Mouse (Mus musculus): ENCODE measurements around the gene Rft1. TPM values are rescaled to one million over a fixed set of nuclear protein-coding genes. Genes with fewer than 3 reads are reported as not detected.

Gene Rft1
- 3.9 and 4.1 TPM in 2 replicates for polyA plus RNA-seq (2015; fragmentation: Nextera tagmentation; extraction: Ambion mirVana)

DNA sequence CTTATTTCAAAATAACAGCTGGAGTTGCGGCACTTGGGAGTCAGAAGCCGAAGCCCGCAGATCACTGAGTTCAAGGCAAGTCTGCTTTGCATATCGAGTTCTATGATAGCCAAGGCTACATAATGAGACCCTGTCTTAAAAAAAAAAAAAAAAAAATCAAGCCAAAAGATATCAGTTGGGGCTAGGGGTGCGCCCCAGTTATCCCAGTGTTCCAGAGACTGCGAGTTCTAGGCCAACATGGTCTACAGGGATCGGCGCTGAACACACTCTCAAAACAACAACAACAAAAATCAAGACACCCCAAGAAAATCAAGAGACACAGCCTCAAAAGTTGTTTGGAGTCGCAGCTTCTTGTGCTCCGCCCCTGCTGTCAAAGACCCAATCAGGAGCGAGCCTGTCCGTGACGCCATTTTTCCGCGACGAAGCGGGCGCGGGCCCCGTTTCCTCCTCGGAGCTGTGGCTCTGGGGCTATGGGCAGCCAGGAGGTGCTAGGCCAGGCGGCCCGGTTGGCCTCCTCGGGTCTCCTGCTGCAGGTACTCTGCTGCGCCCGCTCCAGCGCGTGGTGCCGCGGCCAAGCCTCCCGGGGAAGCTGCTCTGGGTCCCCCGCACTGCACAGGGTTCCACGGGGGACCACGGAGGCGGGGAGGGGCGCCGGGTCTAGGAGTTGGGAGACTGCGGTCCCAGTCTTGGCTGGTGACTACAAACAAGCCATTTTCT, at the start of gene Rft1:
Gene Rft1, plus strand, starts transcription at position 418 of the 717 bp plus-strand sequence.
- peak; percentile 93 for ATAC-seq (ENCODE audit: low read depth)
- WGBS (ENCODE audit: insufficient replicate concordance): 2% methylated on average over 38 of the region's 38 CpGs
- Histone ChIP-seq H3K4me3 (ENCODE audit: low read depth, low read length) (peak within 1 kb of the TSS; percentile 96), H3K4me2 (ENCODE audit: low read depth, low read length) (peak within 1 kb of the TSS; percentile 79), H3K27ac (ENCODE audit: low read length) (peak within 1 kb of the TSS; percentile 84), H3K27me3 (ENCODE audit: control insufficient read depth, insufficient read depth, low read depth, low read length) (no peaks in the 10 kb centered on the region), H3K9me3 (replicated peaks; ENCODE audit: control insufficient read depth, low read length) (no peaks in the 10 kb centered on the region), H3K9ac (ENCODE audit: low read depth, low read length) (peak within 1 kb of the TSS; percentile 99), H3K4me1 (ENCODE audit: control insufficient read depth, low read depth, low read length) (peaks cover 9% of the 10 kb centered on the region), H3K36me3 (ENCODE audit: control insufficient read depth, insufficient read depth) (no peaks in the 10 kb centered on the region)

DNA sequence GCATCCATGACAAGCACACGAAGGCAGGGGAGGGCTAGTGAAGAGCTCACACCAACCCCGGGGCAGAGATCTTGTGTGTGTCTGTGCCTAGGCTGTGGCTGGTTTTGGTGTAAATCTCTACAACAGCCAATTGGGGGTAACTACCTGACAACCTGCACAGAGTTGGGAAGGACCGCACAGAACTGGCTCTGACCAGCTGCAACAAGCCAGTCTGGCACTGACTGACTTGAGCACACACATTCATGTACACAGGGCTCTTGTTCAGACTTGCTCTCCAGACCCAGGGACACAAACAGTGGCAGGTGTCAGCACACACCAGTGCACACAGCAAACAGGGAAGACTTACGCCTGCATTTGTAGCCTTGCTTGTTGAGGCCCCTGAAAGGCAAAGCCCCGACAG, 47.3 kb upstream of the Rft1 start:
- no peaks in the 10 kb centered on the region for H3K9me3 ChIP-seq (replicated peaks; ENCODE audit: control insufficient read depth, low read length)
- no peaks in the 10 kb centered on the region; the same call in none of the 2 replicates for H3K4me1 ChIP-seq (ENCODE audit: control insufficient read depth, low read depth, low read length)
- 84% methylated on average over 5 of the region's 5 CpGs for WGBS (ENCODE audit: insufficient replicate concordance)
- H3K27me3 ChIP-seq (ENCODE audit: control insufficient read depth, insufficient read depth, low read depth, low read length): no peaks in the 10 kb centered on the region
- H3K9ac ChIP-seq (ENCODE audit: low read depth, low read length): no peak overlapping the region
- H3K36me3 ChIP-seq (ENCODE audit: control insufficient read depth, insufficient read depth): peaks cover 3% of the 10 kb centered on the region; the same call in 1 of the 2 replicates
- H3K4me2 ChIP-seq (ENCODE audit: low read depth, low read length): no peak overlapping the region
- H3K4me3 ChIP-seq (ENCODE audit: low read depth, low read length): no peak overlapping the region
- no peak for ATAC-seq (ENCODE audit: low read depth)
- H3K27ac ChIP-seq (ENCODE audit: low read length): no peak overlapping the region

DNA sequence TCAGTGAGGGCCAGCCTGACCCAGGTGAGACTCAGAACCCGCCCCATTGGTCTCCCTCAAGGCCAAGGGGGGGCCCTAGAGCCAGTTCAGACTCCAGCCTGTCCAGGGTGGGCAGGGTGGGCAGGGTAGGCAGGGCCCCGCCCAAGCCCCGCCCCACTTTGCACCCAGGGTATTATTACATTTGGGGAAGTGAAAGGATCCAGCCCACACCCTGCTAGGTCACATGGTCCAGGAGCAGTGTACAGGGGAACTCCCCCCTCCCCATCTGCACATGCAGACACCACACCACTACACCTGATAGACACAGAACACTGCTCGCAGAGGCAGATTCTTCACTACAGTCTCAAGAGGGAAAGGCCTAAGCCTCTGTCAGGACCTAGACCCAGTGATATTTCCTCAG, 46.5 kb upstream of the Rft1 start:
- Histone ChIP-seq H3K9me3 (replicated peaks; ENCODE audit: control insufficient read depth, low read length) (no peaks in the 10 kb centered on the region), H3K9ac (ENCODE audit: low read depth, low read length) (no peak overlapping the region), H3K36me3 (ENCODE audit: control insufficient read depth, insufficient read depth) (no peaks in the 10 kb centered on the region; the same call in 1 of the 2 replicates), H3K4me3 (ENCODE audit: low read depth, low read length) (no peak overlapping the region), H3K4me2 (ENCODE audit: low read depth, low read length) (no peak overlapping the region), H3K27me3 (ENCODE audit: control insufficient read depth, insufficient read depth, low read depth, low read length) (no peaks in the 10 kb centered on the region), H3K4me1 (ENCODE audit: control insufficient read depth, low read depth, low read length) (peaks cover 4% of the 10 kb centered on the region), H3K27ac (ENCODE audit: low read length) (no peak overlapping the region)
- WGBS (ENCODE audit: insufficient replicate concordance): 60% methylated on average over 4 of the region's 4 CpGs
- 0 out of 2 replicates have a peak, but pooled peaks have one; percentile 19 for ATAC-seq (ENCODE audit: low read depth)

DNA sequence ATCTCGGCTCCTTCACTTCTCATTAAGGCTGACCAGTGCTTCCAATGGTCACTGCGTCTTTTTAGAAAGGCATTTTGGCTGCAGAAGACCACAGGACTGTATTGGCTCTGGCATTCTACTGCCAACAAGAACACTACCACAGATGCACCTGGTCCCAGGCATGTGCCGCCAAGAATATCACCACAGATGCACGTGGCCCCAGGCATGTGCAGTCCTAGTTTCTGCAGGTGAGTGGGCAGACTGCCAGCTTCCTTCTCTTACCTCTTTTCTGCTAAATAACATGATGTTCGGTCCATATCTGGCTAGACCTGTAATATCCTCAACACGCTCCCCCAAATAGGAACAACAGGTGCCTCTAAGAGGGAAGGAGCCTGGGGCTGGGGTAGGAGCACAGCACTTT, 46.0 kb upstream of the Rft1 start:
- Histone ChIP-seq H3K4me2 (ENCODE audit: low read depth, low read length) (no peak overlapping the region), H3K4me1 (ENCODE audit: control insufficient read depth, low read depth, low read length) (peaks cover 4% of the 10 kb centered on the region), H3K27ac (ENCODE audit: low read length) (no peak overlapping the region), H3K4me3 (ENCODE audit: low read depth, low read length) (no peak overlapping the region), H3K9me3 (replicated peaks; ENCODE audit: control insufficient read depth, low read length) (no peaks in the 10 kb centered on the region), H3K27me3 (ENCODE audit: control insufficient read depth, insufficient read depth, low read depth, low read length) (no peaks in the 10 kb centered on the region), H3K9ac (ENCODE audit: low read depth, low read length) (no peak overlapping the region), H3K36me3 (ENCODE audit: control insufficient read depth, insufficient read depth) (no peaks in the 10 kb centered on the region)
- no peak for ATAC-seq (ENCODE audit: low read depth)
- 75% methylated on average over 6 of the region's 6 CpGs for WGBS (ENCODE audit: insufficient replicate concordance)

- whole genome bisulfite sequencing (ENCODE audit: insufficient replicate concordance): 86% methylated on average over 3 of the region's 3 CpGs
- ATAC-seq (ENCODE audit: low read depth): no peak
- peaks cover 4% of the 10 kb centered on the region for H3K4me1 ChIP-seq (ENCODE audit: control insufficient read depth, low read depth, low read length)
- no peak overlapping the region for H3K4me3 ChIP-seq (ENCODE audit: low read depth, low read length)
- H3K4me2 ChIP-seq (ENCODE audit: low read depth, low read length): no peak overlapping the region
- no peaks in the 10 kb centered on the region for H3K9me3 ChIP-seq (replicated peaks; ENCODE audit: control insufficient read depth, low read length)
- no peaks in the 10 kb centered on the region for H3K27me3 ChIP-seq (ENCODE audit: control insufficient read depth, insufficient read depth, low read depth, low read length)
- no peak overlapping the region for H3K9ac ChIP-seq (ENCODE audit: low read depth, low read length)
- no peaks in the 10 kb centered on the region for H3K36me3 ChIP-seq (ENCODE audit: control insufficient read depth, insufficient read depth)
- H3K27ac ChIP-seq (ENCODE audit: low read length): no peak overlapping the region
Observed at GRCm38 (mm10) chr14:30609499-30609898, 44.7 kb upstream of the Rft1 start.

GRCm38 (mm10) chr14:30610304-30610703, 43.9 kb upstream of the Rft1 start:
- Histone ChIP-seq H3K4me1 (ENCODE audit: control insufficient read depth, low read depth, low read length) (peaks cover 4% of the 10 kb centered on the region), H3K4me2 (ENCODE audit: low read depth, low read length) (no peak overlapping the region), H3K4me3 (ENCODE audit: low read depth, low read length) (no peak overlapping the region), H3K9ac (ENCODE audit: low read depth, low read length) (no peak overlapping the region), H3K27ac (ENCODE audit: low read length) (no peak overlapping the region), H3K27me3 (ENCODE audit: control insufficient read depth, insufficient read depth, low read depth, low read length) (no peaks in the 10 kb centered on the region), H3K9me3 (replicated peaks; ENCODE audit: control insufficient read depth, low read length) (no peaks in the 10 kb centered on the region), H3K36me3 (ENCODE audit: control insufficient read depth, insufficient read depth) (no peaks in the 10 kb centered on the region)
- no peak for ATAC-seq (ENCODE audit: low read depth)
- 69% methylated on average over 2 of the region's 2 CpGs for WGBS (ENCODE audit: insufficient replicate concordance)

GRCm38 (mm10) chr14:30610940-30611339, 43.2 kb upstream of the Rft1 start:
- no peaks in the 10 kb centered on the region for H3K9me3 ChIP-seq (replicated peaks; ENCODE audit: control insufficient read depth, low read length)
- H3K9ac ChIP-seq (ENCODE audit: low read depth, low read length): no peak overlapping the region
- ATAC-seq (ENCODE audit: low read depth): no peak
- 67% methylated on average over 3 of the region's 3 CpGs for WGBS (ENCODE audit: insufficient replicate concordance)
- H3K27me3 ChIP-seq (ENCODE audit: control insufficient read depth, insufficient read depth, low read depth, low read length): no peaks in the 10 kb centered on the region
- H3K27ac ChIP-seq (ENCODE audit: low read length): no peak overlapping the region
- H3K4me2 ChIP-seq (ENCODE audit: low read depth, low read length): no peak overlapping the region
- no peaks in the 10 kb centered on the region for H3K36me3 ChIP-seq (ENCODE audit: control insufficient read depth, insufficient read depth)
- no peak overlapping the region for H3K4me3 ChIP-seq (ENCODE audit: low read depth, low read length)
- peaks cover 4% of the 10 kb centered on the region for H3K4me1 ChIP-seq (ENCODE audit: control insufficient read depth, low read depth, low read length)

DNA sequence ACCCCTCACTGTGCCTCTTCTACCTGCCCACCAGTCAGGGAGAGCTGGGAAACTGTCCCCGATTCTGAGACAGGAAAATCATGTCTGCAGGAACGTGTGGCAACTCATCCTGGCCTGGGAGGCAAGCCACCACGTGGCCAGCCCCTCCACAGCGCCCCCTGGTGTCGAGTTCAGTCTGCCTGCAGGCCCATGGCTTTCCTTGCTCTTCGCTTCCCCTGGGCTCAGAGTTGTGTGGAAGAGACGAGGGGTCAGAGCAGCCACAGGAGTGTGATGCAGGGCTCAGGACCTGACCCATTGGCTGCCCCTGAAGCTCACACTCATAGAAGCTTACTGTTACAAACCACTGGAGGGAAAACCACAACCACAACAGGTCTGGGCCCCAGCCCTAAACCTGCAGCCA, 41.6 kb upstream of the Rft1 start:
- no peaks in the 10 kb centered on the region for H3K36me3 ChIP-seq (ENCODE audit: control insufficient read depth, insufficient read depth)
- no peaks in the 10 kb centered on the region for H3K9me3 ChIP-seq (replicated peaks; ENCODE audit: control insufficient read depth, low read length)
- ATAC-seq (ENCODE audit: low read depth): no peak
- H3K27me3 ChIP-seq (ENCODE audit: control insufficient read depth, insufficient read depth, low read depth, low read length): no peaks in the 10 kb centered on the region
- H3K4me2 ChIP-seq (ENCODE audit: low read depth, low read length): no peak overlapping the region
- 16% methylated on average over 7 of the region's 7 CpGs for WGBS (ENCODE audit: insufficient replicate concordance)
- H3K9ac ChIP-seq (ENCODE audit: low read depth, low read length): no peak overlapping the region
- H3K4me1 ChIP-seq (ENCODE audit: control insufficient read depth, low read depth, low read length): peaks cover 5% of the 10 kb centered on the region
- H3K27ac ChIP-seq (ENCODE audit: low read length): no peak overlapping the region
- H3K4me3 ChIP-seq (ENCODE audit: low read depth, low read length): no peak overlapping the region

GRCm38 (mm10) chr14:30612962-30613715, 41.0 kb upstream of the Rft1 start:
- ATAC-seq (ENCODE audit: low read depth): no peak

More at GRCm38 (mm10) chr14:30612962-30613715, 41.0 kb upstream of the Rft1 start:
- Histone ChIP-seq H3K4me3 (ENCODE audit: low read depth, low read length) (no peak overlapping the region), H3K27ac (ENCODE audit: low read length) (no peak overlapping the region), H3K27me3 (ENCODE audit: control insufficient read depth, insufficient read depth, low read depth, low read length) (no peaks in the 10 kb centered on the region), H3K4me1 (ENCODE audit: control insufficient read depth, low read depth, low read length) (peaks cover 10% of the 10 kb centered on the region), H3K4me2 (ENCODE audit: low read depth, low read length) (no peak overlapping the region), H3K9me3 (replicated peaks; ENCODE audit: control insufficient read depth, low read length) (no peaks in the 10 kb centered on the region), H3K36me3 (ENCODE audit: control insufficient read depth, insufficient read depth) (no peaks in the 10 kb centered on the region), H3K9ac (ENCODE audit: low read depth, low read length) (no peak overlapping the region)
- WGBS (ENCODE audit: insufficient replicate concordance): 62% methylated on average over 2 of the region's 2 CpGs
